Comparison of ENCODE assay signal across 8 mouse cellular contexts in the genomic region with DNA sequence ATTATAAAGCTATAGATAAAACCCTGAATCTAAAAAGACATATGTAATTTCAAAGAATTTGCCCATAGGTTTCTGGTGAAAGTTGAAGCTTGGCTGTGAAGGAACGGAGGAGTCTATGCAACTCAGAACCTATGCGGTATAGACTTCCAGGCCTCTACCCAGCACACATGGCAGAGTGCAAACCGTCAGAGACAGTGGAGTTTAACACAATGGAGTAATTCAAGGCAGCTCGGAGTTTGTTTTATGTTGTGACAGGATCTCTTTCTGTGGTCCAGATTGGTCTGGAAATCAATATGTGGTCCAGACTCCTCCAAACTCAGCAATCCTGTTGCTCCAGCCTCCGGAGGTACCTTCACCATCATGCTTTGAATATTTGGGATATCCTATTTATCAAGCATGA. TPM values are rescaled to one million over a fixed set of nuclear protein-coding genes. Genes with fewer than 3 reads are reported as not detected.
DNase-seq lines count a peak whose midpoint lies in the region; ATAC-seq lines count a peak whose summit lies in the region.

No protein-coding gene starts in this region.

- H3K9ac ChIP-seq in kidney, embryonic 16.5 days (replicated peaks; ENCODE audit: low read length) = peak overlapping the region; percentile 60
- H3K9ac ChIP-seq in embryonic facial prominence, embryonic 15.5 days = no peak overlapping the region
- H3K9ac ChIP-seq in limb, embryonic 11.5 days (ENCODE audit: low read length) = no peak overlapping the region; the same call in 1 of the 2 replicates
- peak overlapping the region; percentile 65 for H3K9ac ChIP-seq in neural tube, embryonic 13.5 days

- H3K27ac ChIP-seq in kidney, embryonic 16.5 days (ENCODE audit: low read length) = no peak overlapping the region
- no peak overlapping the region for H3K27ac ChIP-seq in embryonic facial prominence, embryonic 15.5 days (replicated peaks)
- H3K27ac ChIP-seq in limb, embryonic 11.5 days (replicated peaks; ENCODE audit: low read depth, low read length) = no peak overlapping the region
- H3K27ac ChIP-seq in neural tube, embryonic 13.5 days (replicated peaks) = no peak overlapping the region

- 29% methylated on average over 5 of the region's 5 CpGs for WGBS in kidney, embryonic 16.5 days
- WGBS in embryonic facial prominence, embryonic 15.5 days = 21% methylated on average over 5 of the region's 5 CpGs
- 20% methylated on average over 5 of the region's 5 CpGs for WGBS in limb, embryonic 11.5 days
- 20% methylated on average over 5 of the region's 5 CpGs for WGBS in neural tube, embryonic 13.5 days

- no peaks in the 10 kb centered on the region for H3K36me3 ChIP-seq in kidney, embryonic 16.5 days (ENCODE audit: insufficient read depth, low read length)
- no peaks in the 10 kb centered on the region for H3K36me3 ChIP-seq in embryonic facial prominence, embryonic 15.5 days
- no peaks in the 10 kb centered on the region for H3K36me3 ChIP-seq in limb, embryonic 11.5 days (ENCODE audit: control insufficient read depth, insufficient read depth, low read length)
- H3K36me3 ChIP-seq in neural tube, embryonic 13.5 days = no peaks in the 10 kb centered on the region

- peaks cover 5% of the 10 kb centered on the region; the same call in 1 of the 2 replicates for H3K4me1 ChIP-seq in kidney, embryonic 16.5 days (ENCODE audit: insufficient read depth, low read length)
- 0 out of 2 replicates have a peak, but pooled peaks cover 7% of the 10 kb centered on the region for H3K4me1 ChIP-seq in embryonic facial prominence, embryonic 15.5 days
- H3K4me1 ChIP-seq in limb, embryonic 11.5 days (ENCODE audit: control insufficient read depth, insufficient read depth, low read length) = no peaks in the 10 kb centered on the region; the same call in 1 of the 2 replicates
- no peaks in the 10 kb centered on the region; the same call in 1 of the 2 replicates for H3K4me1 ChIP-seq in neural tube, embryonic 13.5 days (replicated peaks)

- H3K9me3 ChIP-seq in kidney, embryonic 16.5 days (ENCODE audit: low read length) = no peaks in the 10 kb centered on the region
- no peaks in the 10 kb centered on the region for H3K9me3 ChIP-seq in embryonic facial prominence, embryonic 15.5 days (replicated peaks)
- H3K9me3 ChIP-seq in limb, embryonic 11.5 days (ENCODE audit: control insufficient read depth, low read length) = no peaks in the 10 kb centered on the region
- no peaks in the 10 kb centered on the region for H3K9me3 ChIP-seq in neural tube, embryonic 13.5 days

- H3K4me3 ChIP-seq in kidney, embryonic 16.5 days (ENCODE audit: low read length) = peak overlapping the region; percentile 63
- peak overlapping the region; percentile 51 for H3K4me3 ChIP-seq in embryonic facial prominence, embryonic 15.5 days (replicated peaks)
- peak overlapping the region; percentile 49 for H3K4me3 ChIP-seq in limb, embryonic 11.5 days (ENCODE audit: low read depth, low read length)
- H3K4me3 ChIP-seq in neural tube, embryonic 13.5 days = peak overlapping the region; percentile 49

- peaks cover 5% of the 10 kb centered on the region; the same call in 1 of the 2 replicates for H3K27me3 ChIP-seq in kidney, embryonic 16.5 days (ENCODE audit: insufficient read depth, low read length)
- no peaks in the 10 kb centered on the region; the same call in 1 of the 2 replicates for H3K27me3 ChIP-seq in embryonic facial prominence, embryonic 15.5 days
- H3K27me3 ChIP-seq in limb, embryonic 11.5 days (ENCODE audit: control insufficient read depth, insufficient read depth, low read length) = no peaks in the 10 kb centered on the region
- H3K27me3 ChIP-seq in neural tube, embryonic 13.5 days = peaks cover 19% of the 10 kb centered on the region

- no peak for ATAC-seq in kidney, embryonic 16.5 days (ENCODE audit: low FRiP score, low TSS enrichment)
- ATAC-seq in embryonic facial prominence, embryonic 15.5 days (ENCODE audit: insufficient number of reproducible peaks, low FRiP score, low TSS enrichment, low read depth) = no peak
- no peak for ATAC-seq in limb, embryonic 11.5 days (ENCODE audit: insufficient number of reproducible peaks, low FRiP score, low TSS enrichment, low read depth)
- no peak; the same call in 1 of the 2 replicates for ATAC-seq in neural tube, embryonic 13.5 days (ENCODE audit: low read depth)
- no peak for ATAC-seq in erythroid progenitor cell, adult 5-6 weeks (replicated peaks; ENCODE audit: low FRiP score, poor library complexity, severe bottlenecking)

- no peak for DNase-seq in kidney, postnatal 10 days
- DNase-seq in limb, embryonic 11.5 days (ENCODE audit: low spot score) = no peak
- no peak for DNase-seq in spleen, adult 18-20 months
- DNase-seq in adrenal gland, postnatal 14 days = no peak

- peak overlapping the region; percentile 77 for H3K4me2 ChIP-seq in kidney, embryonic 16.5 days (replicated peaks; ENCODE audit: low read depth, low read length)
- peak overlapping the region; percentile 67 for H3K4me2 ChIP-seq in embryonic facial prominence, embryonic 15.5 days (replicated peaks)
- H3K4me2 ChIP-seq in limb, embryonic 11.5 days (ENCODE audit: low read depth, severe bottlenecking) = peak overlapping the region; percentile 62
- H3K4me2 ChIP-seq in neural tube, embryonic 13.5 days = peak overlapping the region; percentile 61

RNA-seq across cellular contexts. Expression of gene Gpx5, which starts 39.5 kb away (rescaled TPM):
- polyA plus RNA-seq in kidney, embryonic 16.5 days (2015; fragmentation: Nextera tagmentation; extraction: Ambion mirVana) = not detected in 2 replicates
- polyA plus RNA-seq in embryonic facial prominence, embryonic 15.5 days (2015; fragmentation: Nextera tagmentation; extraction: Ambion mirVana) = not detected in 2 replicates
- not detected in 2 replicates for polyA plus RNA-seq in limb, embryonic 11.5 days (2014; fragmentation: Nextera tagmentation; extraction: Ambion mirVana)
- polyA plus RNA-seq in neural tube, embryonic 13.5 days (2015; fragmentation: Nextera tagmentation; extraction: Ambion mirVana) = not detected in 2 replicates
- total RNA-seq in erythroid progenitor cell, adult 5-6 weeks (2015; ENCODE audit: low replicate concordance) = not detected in 2 replicates
- not detected in 2 replicates for total RNA-seq in erythroid progenitor cell, adult 5-6 weeks (2017; ENCODE audit: low replicate concordance)
- total RNA-seq in adrenal gland, postnatal 14 days (2021) = not detected in 2 replicates

RNA-seq across cellular contexts. Expression of gene Gpx6, which starts 58.9 kb away (rescaled TPM):
- polyA plus RNA-seq in kidney, embryonic 16.5 days (2015; fragmentation: Nextera tagmentation; extraction: Ambion mirVana) = 10.7 and 11.8 TPM in 2 replicates
- not detected in 2 replicates for polyA plus RNA-seq in embryonic facial prominence, embryonic 15.5 days (2015; fragmentation: Nextera tagmentation; extraction: Ambion mirVana)
- 0.51 and 0.88 TPM in 2 replicates for polyA plus RNA-seq in limb, embryonic 11.5 days (2014; fragmentation: Nextera tagmentation; extraction: Ambion mirVana)
- polyA plus RNA-seq in neural tube, embryonic 13.5 days (2015; fragmentation: Nextera tagmentation; extraction: Ambion mirVana) = not detected in 2 replicates
- not detected in 2 replicates for total RNA-seq in erythroid progenitor cell, adult 5-6 weeks (2015; ENCODE audit: low replicate concordance)
- not detected in 2 replicates for total RNA-seq in erythroid progenitor cell, adult 5-6 weeks (2017; ENCODE audit: low replicate concordance)
- total RNA-seq in adrenal gland, postnatal 14 days (2021) = not detected in 2 replicates

Comparison
In these comparisons a context has a peak if more than half of its experiments do, and no peak if none do; other contexts are left out.
1. H3K9ac ChIP-seq: peak in kidney, embryonic 16.5 days (single experiment) and neural tube, embryonic 13.5 days (single experiment); none in embryonic facial prominence, embryonic 15.5 days (single experiment) and limb, embryonic 11.5 days (single experiment).
2. Peak in every context shown above with its lines, with median percentiles within 50 percentile points of each other: H3K4me2 ChIP-seq and H3K4me3 ChIP-seq.